Mouse (Mus musculus): ENCODE results near the gene Pdcd2.

DNA sequence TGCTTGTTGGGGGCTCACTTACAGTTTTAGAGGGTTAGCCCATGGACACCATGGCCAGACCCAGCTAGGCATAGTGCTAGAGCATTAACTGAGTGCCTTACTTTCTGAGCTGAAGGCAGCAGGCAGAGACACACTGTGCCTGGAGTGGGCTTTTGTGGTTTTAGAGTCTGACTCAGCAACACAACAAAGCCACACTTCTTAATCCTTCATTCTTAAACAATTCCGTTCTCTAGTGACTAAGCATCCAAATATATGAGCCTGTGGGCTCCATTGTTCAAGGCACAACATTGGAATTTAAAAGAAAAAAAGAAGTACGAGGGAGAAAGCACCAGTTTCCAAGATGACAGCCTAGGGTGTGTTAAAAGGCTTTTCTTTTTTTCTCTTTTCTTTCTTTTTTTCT is 16.4 kb downstream of the Pdcd2 start:
- TF ChIP-seq POLR2A (IDR thresholded peaks at IDR 0.05; ENCODE audit: insufficient read depth, low read length) (no peak), EP300 (IDR thresholded peaks at IDR 0.05; ENCODE audit: insufficient read depth, low read depth, low read length) (no peak)
